ENCODE assay signal across 24 mouse cellular contexts in genomic region chr12:29129331-29129730, GRCm38 (mm10).
DNase-seq lines count a peak whose midpoint lies in the region; ATAC-seq and TF ChIP-seq lines count a peak whose summit lies in the region.
"Had no signal": no experiment of that assay in that cellular context is flagged by ENCODE, and none has a peak within 500 bp of the region (broad histone marks: within the 10 kb centered on the region; RNA-seq: fewer than 3 reads in every experiment).

No protein-coding gene starts in this region.

- H3K36me3 ChIP-seq in hindbrain, embryonic 15.5 days, result no peaks in the 10 kb centered on the region
- H3K36me3 ChIP-seq in hindbrain, embryonic 11.5 days (ENCODE audit: control insufficient read depth, insufficient read depth, low read length), result no peaks in the 10 kb centered on the region
- H3K36me3 ChIP-seq in midbrain, postnatal 0 days (ENCODE audit: insufficient read depth, low read length), result no peaks in the 10 kb centered on the region
- H3K36me3 ChIP-seq in midbrain, embryonic 14.5 days (ENCODE audit: control insufficient read depth, insufficient read depth, low read length), result no peaks in the 10 kb centered on the region
- H3K36me3 ChIP-seq: forebrain, embryonic 12.5 days; heart, embryonic 13.5 days; limb, embryonic 10.5 days; limb, embryonic 15.5 days; liver, embryonic 13.5 days; midbrain, embryonic 13.5 days; neural tube, embryonic 12.5 days; stomach, embryonic 15.5 days had no signal

- peak overlapping the region; percentile 46 for H3K27ac ChIP-seq in hindbrain, embryonic 15.5 days (replicated peaks)
- H3K27ac ChIP-seq in hindbrain, embryonic 11.5 days (ENCODE audit: low read depth, low read length), result no peak overlapping the region
- no peak overlapping the region for H3K27ac ChIP-seq in midbrain, postnatal 0 days (ENCODE audit: low read depth, low read length)
- no peak overlapping the region for H3K27ac ChIP-seq in midbrain, embryonic 14.5 days (replicated peaks; ENCODE audit: low read depth, low read length)
- H3K27ac ChIP-seq: forebrain, embryonic 12.5 days; heart, embryonic 13.5 days; limb, embryonic 10.5 days; limb, embryonic 15.5 days; liver, embryonic 13.5 days; neural tube, embryonic 12.5 days; stomach, embryonic 15.5 days had no signal

- ATAC-seq in hindbrain, embryonic 15.5 days (ENCODE audit: low FRiP score, low read depth), result no peak
- no peak for ATAC-seq in hindbrain, embryonic 11.5 days (ENCODE audit: low FRiP score)
- no peak for ATAC-seq in midbrain, postnatal 0 days (ENCODE audit: low FRiP score)
- no peak for ATAC-seq in midbrain, embryonic 14.5 days (ENCODE audit: low FRiP score, low TSS enrichment)
- ATAC-seq: lung, postnatal 0 days had no signal

- no peak for TF ChIP-seq CTCF in midbrain, postnatal 0 days (IDR thresholded peaks at IDR 0.05)

- WGBS in hindbrain, embryonic 15.5 days, result 48% methylated on average over 4 of the region's 4 CpGs
- WGBS in hindbrain, embryonic 11.5 days, result 76% methylated on average over 4 of the region's 4 CpGs
- 54% methylated on average over 4 of the region's 4 CpGs for WGBS in midbrain, postnatal 0 days
- 71% methylated on average over 4 of the region's 4 CpGs for WGBS in midbrain, embryonic 14.5 days

- peaks cover 12% of the 10 kb centered on the region for H3K4me1 ChIP-seq in hindbrain, embryonic 15.5 days (replicated peaks)
- no peaks in the 10 kb centered on the region for H3K4me1 ChIP-seq in hindbrain, embryonic 11.5 days (replicated peaks; ENCODE audit: control insufficient read depth, insufficient read depth, low read length)
- H3K4me1 ChIP-seq in midbrain, postnatal 0 days (ENCODE audit: insufficient read depth, low read length), result no peaks in the 10 kb centered on the region
- H3K4me1 ChIP-seq in midbrain, embryonic 14.5 days (ENCODE audit: control insufficient read depth, insufficient read depth, low read length), result 0 out of 2 replicates have a peak, but pooled peaks cover 3% of the 10 kb centered on the region
- H3K4me1 ChIP-seq: forebrain, embryonic 12.5 days; liver, embryonic 13.5 days; megakaryocyte, embryonic 14.5 days; stomach, embryonic 15.5 days had no signal

- peak; percentile 59 to 73 for DNase-seq in cerebellum, postnatal 10 days
- no peak for DNase-seq in cerebellum, postnatal 4 days (ENCODE audit: low spot score in 2 of 2)
- no peak for DNase-seq in hindbrain, embryonic 11.5 days (ENCODE audit: low spot score)
- DNase-seq in midbrain, postnatal 0 days (ENCODE audit: low spot score), result peak; percentile 24
- DNase-seq in midbrain, embryonic 14.5 days, result no peak
- no peak for DNase-seq in T-cell, adult 2 months (ENCODE audit: low spot score)
- DNase-seq: cerebellum, adult 11 months; cerebellum, adult 9-10 months; layer of hippocampus, adult 9-11 months; liver, embryonic 13.5 days; lung, adult 18-20 months; right cerebral cortex, postnatal 25 days had no signal

- no peaks in the 10 kb centered on the region for H3K9me3 ChIP-seq in hindbrain, embryonic 15.5 days
- no peaks in the 10 kb centered on the region for H3K9me3 ChIP-seq in hindbrain, embryonic 11.5 days (ENCODE audit: control insufficient read depth, low read length)
- no peaks in the 10 kb centered on the region for H3K9me3 ChIP-seq in midbrain, postnatal 0 days (ENCODE audit: low read length)
- no peaks in the 10 kb centered on the region for H3K9me3 ChIP-seq in midbrain, embryonic 14.5 days (ENCODE audit: control insufficient read depth, low read length)
- H3K9me3 ChIP-seq: forebrain, embryonic 12.5 days; heart, embryonic 13.5 days; limb, embryonic 10.5 days; limb, embryonic 15.5 days; liver, embryonic 13.5 days; megakaryocyte, embryonic 14.5 days; midbrain, embryonic 13.5 days; neural tube, embryonic 12.5 days; stomach, embryonic 15.5 days had no signal

- H3K9ac ChIP-seq in hindbrain, embryonic 15.5 days, result no peak overlapping the region
- no peak overlapping the region for H3K9ac ChIP-seq in hindbrain, embryonic 11.5 days (ENCODE audit: low read depth, low read length)
- H3K9ac ChIP-seq in midbrain, postnatal 0 days (replicated peaks; ENCODE audit: low read length, poor library complexity, severe bottlenecking), result no peak overlapping the region
- no peak overlapping the region for H3K9ac ChIP-seq in midbrain, embryonic 14.5 days (replicated peaks; ENCODE audit: low read length)
- H3K9ac ChIP-seq: forebrain, embryonic 12.5 days; heart, embryonic 13.5 days; limb, embryonic 15.5 days; liver, embryonic 13.5 days; midbrain, embryonic 13.5 days; neural tube, embryonic 12.5 days; stomach, embryonic 15.5 days had no signal

- no peak overlapping the region for H3K4me3 ChIP-seq in hindbrain, embryonic 15.5 days
- H3K4me3 ChIP-seq in hindbrain, embryonic 11.5 days (ENCODE audit: low read depth, low read length), result no peak overlapping the region
- no peak overlapping the region for H3K4me3 ChIP-seq in midbrain, postnatal 0 days (ENCODE audit: low read depth, low read length)
- no peak overlapping the region for H3K4me3 ChIP-seq in midbrain, embryonic 14.5 days (replicated peaks; ENCODE audit: low read depth, low read length)
- H3K4me3 ChIP-seq: erythroblast, embryonic 14.5 days; forebrain, embryonic 12.5 days; heart, embryonic 13.5 days; limb, embryonic 10.5 days; limb, embryonic 15.5 days; liver, embryonic 13.5 days; midbrain, embryonic 13.5 days; neural tube, embryonic 12.5 days; stomach, embryonic 15.5 days had no signal

- H3K27me3 ChIP-seq in hindbrain, embryonic 15.5 days, result no peaks in the 10 kb centered on the region
- H3K27me3 ChIP-seq in hindbrain, embryonic 11.5 days (ENCODE audit: control insufficient read depth, insufficient read depth, low read length), result no peaks in the 10 kb centered on the region
- H3K27me3 ChIP-seq in midbrain, postnatal 0 days (ENCODE audit: insufficient read depth, low read length), result no peaks in the 10 kb centered on the region; the same call in 1 of the 2 replicates
- no peaks in the 10 kb centered on the region for H3K27me3 ChIP-seq in midbrain, embryonic 14.5 days (ENCODE audit: control insufficient read depth, insufficient read depth, low read length)
- H3K27me3 ChIP-seq: CH12.LX; forebrain, embryonic 12.5 days; limb, embryonic 15.5 days; liver, embryonic 13.5 days; megakaryocyte, embryonic 14.5 days; midbrain, embryonic 13.5 days; neural tube, embryonic 12.5 days; stomach, embryonic 15.5 days had no signal

- H3K4me2 ChIP-seq in hindbrain, embryonic 15.5 days, result no peak overlapping the region
- H3K4me2 ChIP-seq in hindbrain, embryonic 11.5 days (replicated peaks; ENCODE audit: low read depth, low read length), result no peak overlapping the region
- H3K4me2 ChIP-seq in midbrain, postnatal 0 days (ENCODE audit: low read depth, low read length, poor library complexity, severe bottlenecking), result no peak overlapping the region
- H3K4me2 ChIP-seq in midbrain, embryonic 14.5 days (ENCODE audit: low read length), result no peak overlapping the region
- H3K4me2 ChIP-seq: forebrain, embryonic 12.5 days; heart, embryonic 13.5 days; limb, embryonic 15.5 days; liver, embryonic 13.5 days; midbrain, embryonic 13.5 days; neural tube, embryonic 12.5 days; stomach, embryonic 15.5 days had no signal

Comparison
In these comparisons a context has a peak if more than half of its experiments do, and no peak if none do; other contexts are left out.
1. DNase-seq: peak in cerebellum, postnatal 10 days (2 of 2) and midbrain, postnatal 0 days (single experiment); none in cerebellum, postnatal 4 days (0 of 2), hindbrain, embryonic 11.5 days (single experiment), midbrain, embryonic 14.5 days (single experiment) and T-cell, adult 2 months (single experiment).